Mouse (Mus musculus): Measurements from ENCODE around the gene Fam49a.

GRCm38 (mm10) chr12:12420423-12420822 lies 158.5 kb downstream of the Fam49a start:
- TF ChIP-seq CTCF (conservative IDR thresholded peaks at IDR 0.05; ENCODE audit: insufficient read depth, insufficient read length, low read depth, low read length), result no peak
- no peak for TF ChIP-seq POLR2A (IDR thresholded peaks at IDR 0.05; ENCODE audit: low read depth, low read length)

All from kidney, adult 2 months (tissue).